Mouse (Mus musculus): ENCODE measurements around the gene Sorcs2. TPM values are rescaled to one million over a fixed set of nuclear protein-coding genes. Genes with fewer than 3 reads are reported as not detected.

Sorcs2 gene
- polyA plus RNA-seq, 1 experiment from 2014 or later = 3.1 TPM

DNA sequence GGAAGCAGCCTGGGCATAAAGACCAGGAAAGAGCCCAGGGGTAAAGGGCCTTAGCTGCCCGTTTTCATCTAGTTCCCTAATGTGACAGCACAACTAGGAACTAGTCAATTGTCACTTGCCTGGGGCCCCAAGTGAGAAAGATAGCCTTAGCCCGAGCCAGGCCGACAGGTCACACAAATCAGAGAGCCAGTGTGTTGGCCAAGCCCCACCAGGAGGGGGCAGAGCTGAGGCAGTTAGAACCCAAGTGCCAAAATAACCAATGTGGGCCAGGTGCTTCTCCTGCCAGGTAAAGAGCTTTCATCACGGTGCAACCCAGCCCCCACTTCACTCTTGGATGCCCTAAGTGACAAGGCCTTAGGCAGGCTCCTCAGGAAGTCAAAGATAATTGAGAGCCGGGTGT, 106.7 kb downstream of the Sorcs2 start:
- Histone ChIP-seq H3K4me3 (ENCODE audit: low read depth, low read length) (no peak overlapping the region), H3K4me2 (replicated peaks; ENCODE audit: low read depth) (no peak overlapping the region), H3K9me3 (ENCODE audit: control insufficient read depth, low read length) (no peaks in the 10 kb centered on the region), H3K27ac (replicated peaks) (no peak overlapping the region), H3K27me3 (ENCODE audit: control insufficient read depth, insufficient read depth, low read length) (no peaks in the 10 kb centered on the region), H3K4me1 (replicated peaks; ENCODE audit: control insufficient read depth, insufficient read depth) (no peaks in the 10 kb centered on the region; the same call in 1 of the 2 replicates), H3K36me3 (ENCODE audit: control insufficient read depth, insufficient read depth, low read length) (no peaks in the 10 kb centered on the region), H3K9ac (ENCODE audit: low read length) (no peak overlapping the region)
- no peak for ATAC-seq (ENCODE audit: low FRiP score, low TSS enrichment)
- peak; percentile 64 for TF ChIP-seq CTCF (IDR thresholded peaks at IDR 0.05; ENCODE audit: low read depth)
- TF ChIP-seq EP300 (optimal IDR thresholded peaks at IDR 0.05) = no peak
- peak; percentile 48 for DNase-seq (ENCODE audit: low spot score)
- 46% methylated on average over 5 of the region's 5 CpGs for WGBS

DNA sequence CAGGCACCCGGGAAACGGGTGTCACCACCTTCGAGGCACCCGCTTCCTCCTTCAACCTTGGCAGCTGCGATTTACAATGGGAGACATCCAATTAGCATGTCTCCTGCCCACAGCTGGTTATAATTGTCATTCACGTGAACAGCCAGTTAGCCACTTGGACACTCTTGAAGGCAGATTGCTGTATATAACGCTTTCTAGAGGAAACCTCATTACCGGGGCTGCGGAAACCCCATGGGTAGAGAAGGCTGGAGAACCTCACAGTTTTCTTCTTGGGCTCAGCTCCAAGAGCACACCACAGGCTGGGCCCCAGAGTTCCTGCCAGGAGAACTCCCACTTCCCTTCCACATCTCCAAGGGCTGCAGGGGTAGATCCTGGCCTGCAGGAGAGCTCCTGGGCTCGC, 112.5 kb downstream of the Sorcs2 start:
- Histone ChIP-seq H3K9me3 (ENCODE audit: control insufficient read depth, low read length) (no peaks in the 10 kb centered on the region), H3K4me3 (ENCODE audit: low read depth, low read length) (no peak overlapping the region), H3K27me3 (ENCODE audit: control insufficient read depth, insufficient read depth, low read length) (no peaks in the 10 kb centered on the region), H3K4me2 (replicated peaks; ENCODE audit: low read depth) (no peak overlapping the region), H3K4me1 (replicated peaks; ENCODE audit: control insufficient read depth, insufficient read depth) (no peaks in the 10 kb centered on the region), H3K9ac (ENCODE audit: low read length) (no peak overlapping the region), H3K27ac (replicated peaks) (no peak overlapping the region), H3K36me3 (ENCODE audit: control insufficient read depth, insufficient read depth, low read length) (no peaks in the 10 kb centered on the region)
- ATAC-seq (ENCODE audit: low FRiP score, low TSS enrichment) (no peak), DNase-seq (ENCODE audit: low spot score) (no peak)
- 61% methylated on average over 10 of the region's 10 CpGs for WGBS
- TF ChIP-seq CTCF (IDR thresholded peaks at IDR 0.05; ENCODE audit: low read depth) (no peak), EP300 (optimal IDR thresholded peaks at IDR 0.05) (no peak)

DNA sequence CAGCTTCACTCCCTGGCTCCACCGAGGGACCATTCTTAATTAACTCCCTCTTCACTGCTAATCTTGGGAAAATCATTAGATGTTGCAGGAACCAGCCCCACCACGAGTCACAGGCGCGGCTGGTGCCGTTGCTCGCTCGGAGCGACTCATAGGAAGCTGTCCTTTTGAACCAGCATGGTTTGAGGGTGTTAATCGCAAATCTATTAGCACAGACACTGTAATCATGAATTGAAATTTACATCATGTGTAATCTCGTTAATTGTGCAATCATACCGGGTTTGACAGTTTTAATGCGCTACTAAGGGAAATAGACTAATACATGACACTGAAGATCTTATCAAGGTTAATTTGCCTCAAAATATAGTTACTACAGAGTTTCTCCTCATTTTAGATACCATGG, 118.0 kb downstream of the Sorcs2 start:
- Histone ChIP-seq H3K4me1 (replicated peaks; ENCODE audit: control insufficient read depth, insufficient read depth) (no peaks in the 10 kb centered on the region), H3K36me3 (ENCODE audit: control insufficient read depth, insufficient read depth, low read length) (no peaks in the 10 kb centered on the region), H3K27ac (replicated peaks) (no peak overlapping the region), H3K27me3 (ENCODE audit: control insufficient read depth, insufficient read depth, low read length) (no peaks in the 10 kb centered on the region), H3K9ac (ENCODE audit: low read length) (no peak overlapping the region), H3K9me3 (ENCODE audit: control insufficient read depth, low read length) (no peaks in the 10 kb centered on the region), H3K4me2 (replicated peaks; ENCODE audit: low read depth) (no peak overlapping the region), H3K4me3 (ENCODE audit: low read depth, low read length) (no peak overlapping the region)
- no peak for ATAC-seq (ENCODE audit: low FRiP score, low TSS enrichment)
- DNase-seq (ENCODE audit: low spot score) = no peak
- 72% methylated on average over 12 of the region's 12 CpGs for WGBS
- TF ChIP-seq CTCF (IDR thresholded peaks at IDR 0.05; ENCODE audit: low read depth) (no peak), EP300 (optimal IDR thresholded peaks at IDR 0.05) (no peak)

DNA sequence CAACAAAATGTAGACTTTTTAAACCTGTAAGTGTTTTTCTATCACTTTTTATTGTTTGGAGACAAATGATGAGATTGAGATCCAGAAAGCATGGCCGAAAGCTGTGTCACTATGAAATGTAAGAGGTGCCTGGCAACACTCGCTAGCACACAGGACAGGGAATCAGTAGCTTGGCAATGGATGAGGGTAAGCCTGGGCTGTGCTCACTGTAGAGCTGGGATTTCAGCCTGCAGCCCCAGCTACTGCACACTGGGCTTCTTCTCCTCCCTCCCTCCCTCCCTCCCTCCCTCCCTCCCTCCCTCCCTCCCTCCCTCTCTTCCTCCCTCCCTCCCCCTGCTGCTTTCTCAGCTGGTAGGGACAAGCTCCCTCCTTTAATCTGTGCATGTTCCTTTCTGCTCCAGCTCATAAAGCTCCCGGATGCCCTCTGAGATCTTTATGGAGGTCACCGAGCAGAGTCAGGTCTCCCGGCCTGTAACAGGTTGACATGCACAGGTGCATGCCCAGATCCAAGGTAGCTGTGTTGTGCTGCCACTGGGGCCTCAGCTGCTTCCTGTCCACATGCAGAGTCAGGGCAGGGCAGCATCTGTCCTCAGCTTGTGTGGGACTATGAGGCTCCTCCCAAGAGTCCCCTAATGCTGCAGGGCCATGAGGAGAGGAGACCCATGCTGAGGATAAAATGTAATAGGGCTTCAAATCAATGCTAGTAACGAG, 123.1 kb downstream of the Sorcs2 start:
- ATAC-seq (ENCODE audit: low FRiP score, low TSS enrichment) = no peak
- WGBS = 63% methylated on average over 6 of the region's 6 CpGs
- H3K4me2 ChIP-seq (replicated peaks; ENCODE audit: low read depth) = no peak overlapping the region
- H3K9me3 ChIP-seq (ENCODE audit: control insufficient read depth, low read length) = no peaks in the 10 kb centered on the region
- H3K27me3 ChIP-seq (ENCODE audit: control insufficient read depth, insufficient read depth, low read length) = no peaks in the 10 kb centered on the region
- no peaks in the 10 kb centered on the region for H3K4me1 ChIP-seq (replicated peaks; ENCODE audit: control insufficient read depth, insufficient read depth)
- no peaks in the 10 kb centered on the region for H3K36me3 ChIP-seq (ENCODE audit: control insufficient read depth, insufficient read depth, low read length)
- DNase-seq (ENCODE audit: low spot score) = no peak
- TF ChIP-seq CTCF (IDR thresholded peaks at IDR 0.05; ENCODE audit: low read depth) (no peak), EP300 (optimal IDR thresholded peaks at IDR 0.05) (no peak)
- no peak overlapping the region for H3K9ac ChIP-seq (ENCODE audit: low read length)
- H3K4me3 ChIP-seq (ENCODE audit: low read depth, low read length) = no peak overlapping the region
- no peak overlapping the region for H3K27ac ChIP-seq (replicated peaks)

DNA sequence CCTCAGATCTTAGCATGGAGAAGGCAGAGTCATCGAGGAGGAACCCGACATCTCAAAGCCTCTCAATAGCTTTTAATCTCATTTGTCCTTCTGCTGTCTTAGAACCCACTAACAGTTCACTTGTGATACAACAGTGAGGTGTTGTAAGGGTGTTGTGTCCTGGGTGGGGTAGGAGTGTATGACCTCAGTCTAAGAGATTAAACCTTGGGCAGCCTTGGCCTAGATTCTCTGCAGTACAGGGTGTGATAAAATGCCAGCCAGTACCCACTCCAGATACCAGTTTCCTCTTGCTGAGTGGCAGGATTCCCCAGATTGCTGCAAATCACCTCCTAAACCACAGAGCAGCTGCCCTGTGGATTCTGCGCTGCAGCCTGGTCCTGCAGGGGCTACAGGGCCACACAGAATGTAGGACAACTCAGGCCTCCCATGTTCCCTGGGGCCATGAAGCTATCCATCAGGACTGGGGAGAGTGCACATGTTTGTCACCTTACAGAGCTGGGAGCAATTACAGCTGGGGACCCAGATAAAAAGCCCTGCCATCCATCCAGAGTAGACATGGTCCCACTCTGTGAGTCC, 130.7 kb downstream of the Sorcs2 start:
- no peak overlapping the region for H3K27ac ChIP-seq (replicated peaks)
- H3K36me3 ChIP-seq (ENCODE audit: control insufficient read depth, insufficient read depth, low read length) = no peaks in the 10 kb centered on the region
- no peak for TF ChIP-seq CTCF (IDR thresholded peaks at IDR 0.05; ENCODE audit: low read depth)
- TF ChIP-seq EP300 (optimal IDR thresholded peaks at IDR 0.05) = no peak
- H3K4me1 ChIP-seq (replicated peaks; ENCODE audit: control insufficient read depth, insufficient read depth) = no peaks in the 10 kb centered on the region
- ATAC-seq (ENCODE audit: low FRiP score, low TSS enrichment) (no peak), DNase-seq (ENCODE audit: low spot score) (no peak)
- WGBS = 86% methylated on average over 3 of the region's 3 CpGs
- H3K4me3 ChIP-seq (ENCODE audit: low read depth, low read length) = no peak overlapping the region
- no peak overlapping the region for H3K9ac ChIP-seq (ENCODE audit: low read length)
- no peaks in the 10 kb centered on the region for H3K27me3 ChIP-seq (ENCODE audit: control insufficient read depth, insufficient read depth, low read length)
- no peak overlapping the region for H3K4me2 ChIP-seq (replicated peaks; ENCODE audit: low read depth)
- H3K9me3 ChIP-seq (ENCODE audit: control insufficient read depth, low read length) = no peaks in the 10 kb centered on the region

DNA sequence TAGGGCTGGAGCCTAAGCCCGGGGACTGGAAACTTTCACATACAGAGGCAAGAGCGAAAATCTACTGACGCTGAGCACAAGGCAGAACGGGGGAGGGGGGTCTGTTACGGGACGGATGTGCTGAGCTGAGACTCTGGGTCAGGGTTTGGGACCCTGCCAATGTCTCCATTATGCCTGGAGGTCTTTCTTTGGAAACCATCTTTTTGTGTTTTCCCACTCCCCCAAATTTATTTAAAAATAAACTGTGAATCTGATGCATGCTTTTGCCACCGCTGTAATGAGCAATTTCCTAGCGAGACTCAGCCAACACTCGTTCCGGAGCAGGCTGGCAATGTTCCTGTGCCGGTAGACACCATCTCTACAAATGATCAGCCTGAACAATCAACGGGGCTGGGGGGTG, 137.1 kb downstream of the Sorcs2 start:
- H3K9ac ChIP-seq (ENCODE audit: low read length) = no peak overlapping the region
- no peak overlapping the region for H3K27ac ChIP-seq (replicated peaks)
- DNase-seq (ENCODE audit: low spot score) (no peak), ATAC-seq (ENCODE audit: low FRiP score, low TSS enrichment) (no peak)
- TF ChIP-seq EP300 (optimal IDR thresholded peaks at IDR 0.05) (no peak), CTCF (IDR thresholded peaks at IDR 0.05; ENCODE audit: low read depth) (no peak)
- H3K4me2 ChIP-seq (replicated peaks; ENCODE audit: low read depth) = no peak overlapping the region
- no peak overlapping the region for H3K4me3 ChIP-seq (ENCODE audit: low read depth, low read length)
- no peaks in the 10 kb centered on the region for H3K27me3 ChIP-seq (ENCODE audit: control insufficient read depth, insufficient read depth, low read length)
- no peaks in the 10 kb centered on the region for H3K4me1 ChIP-seq (replicated peaks; ENCODE audit: control insufficient read depth, insufficient read depth)
- WGBS = 45% methylated on average over 12 of the region's 12 CpGs
- no peaks in the 10 kb centered on the region for H3K36me3 ChIP-seq (ENCODE audit: control insufficient read depth, insufficient read depth, low read length)
- H3K9me3 ChIP-seq (ENCODE audit: control insufficient read depth, low read length) = no peaks in the 10 kb centered on the region

All from stomach, postnatal 0 days (tissue).